Mouse (Mus musculus): Measurements from ENCODE around the gene Pard3. TPM values are rescaled to one million over a fixed set of nuclear protein-coding genes. Genes with fewer than 3 reads are reported as not detected.

The Pard3 gene
- total and polyA plus RNA-seq, 3 experiments: 0.51 to 1.3 (median 0.94) TPM

DNA sequence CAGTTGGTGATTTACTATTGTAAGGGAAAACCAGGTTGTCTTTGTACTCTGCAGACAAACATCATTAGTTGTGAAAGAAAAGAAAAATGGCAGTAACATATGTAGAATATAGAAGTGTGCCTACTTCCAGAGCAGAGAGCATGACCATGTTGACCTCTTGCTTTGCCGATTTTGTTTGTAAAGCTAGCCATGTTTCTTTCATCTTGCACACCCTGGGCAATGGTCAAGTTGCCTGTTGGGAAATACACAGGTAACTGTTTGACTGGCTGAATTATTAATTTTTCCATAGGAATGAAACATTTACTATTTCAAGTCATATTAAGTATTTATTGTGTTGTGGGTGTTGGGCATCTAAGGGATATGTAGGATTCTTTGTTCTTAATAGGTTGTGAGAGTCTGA is 2.1 kb downstream of the Pard3 start:
- in situ Hi-C loops (cut with MboI; ENCODE audit: low pct_ligation_motif_present, low pct_unique_long_range_greater_than_20kb, low sequenced_read_pairs): no loop called here
- Histone ChIP-seq H3K79me2 (replicated peaks; ENCODE audit: control insufficient read depth, extremely low read depth, insufficient read depth, poor library complexity, severe bottlenecking) (no peaks in the 10 kb centered on the region), H3K4me2 (ENCODE audit: insufficient read depth, low read depth, poor library complexity, severe bottlenecking) (no peak overlapping the region), H3K9ac (ENCODE audit: insufficient read depth, low read depth) (no peak overlapping the region), H3K36me3 (replicated peaks in 1 of 2; ENCODE audit: control insufficient read depth in 1 of 2, insufficient read depth in 1 of 2, low read length in 1 of 2) (no peaks in the 10 kb centered on the region), H3K27me3 (replicated peaks) (no peaks in the 10 kb centered on the region), H3K4me1 (ENCODE audit: control insufficient read depth in 1 of 2, insufficient read depth in 2 of 2) (no peaks in the 10 kb centered on the region), H3K4me3 (replicated peaks in 1 of 3; ENCODE audit: low read depth in 2 of 3, low read length in 2 of 3, poor library complexity in 1 of 3) (no peak overlapping the region), H3K27ac (ENCODE audit: insufficient read depth, low read depth) (no peak overlapping the region), H3K9me3 (replicated peaks; ENCODE audit: low read length) (peaks cover 8% of the 10 kb centered on the region)
- TF ChIP-seq CHD1 (IDR thresholded peaks at IDR 0.05; ENCODE audit: low read depth, low read length) (no peak), ELF1 (IDR thresholded peaks at IDR 0.05; ENCODE audit: low read depth, low read length) (no peak), ZNF384 (IDR thresholded peaks at IDR 0.05; ENCODE audit: low read depth, low read length) (no peak), ZMIZ1 (IDR thresholded peaks at IDR 0.05; ENCODE audit: low read depth, low read length) (no peak), SMC3 (IDR thresholded peaks at IDR 0.05; ENCODE audit: low read depth, low read length) (no peak), CHD2 (IDR thresholded peaks at IDR 0.05; ENCODE audit: low read length) (no peak), SIN3A (IDR thresholded peaks at IDR 0.05; ENCODE audit: low read length) (no peak), POLR2AphosphoS2 (IDR thresholded peaks at IDR 0.05; ENCODE audit: low read depth, low read length) (no peak), NELFE (IDR thresholded peaks at IDR 0.05; ENCODE audit: low read depth, low read length) (no peak), RCOR1 (conservative IDR thresholded peaks at IDR 0.05; ENCODE audit: low read depth, low read length) (no peak), IRF4 (IDR thresholded peaks at IDR 0.05; ENCODE audit: low read depth, low read length) (no peak), MXI1 (IDR thresholded peaks at IDR 0.05; ENCODE audit: low read depth, low read length) (no peak)
- no peak for DNase-seq (ENCODE audit: extremely low read depth)
- dilution Hi-C loops (cut with MboI; ENCODE audit: extremely low pct_ligation_motif_present, extremely low pct_unique_long_range_greater_than_20kb, low sequenced_read_pairs): no loop called here

DNA sequence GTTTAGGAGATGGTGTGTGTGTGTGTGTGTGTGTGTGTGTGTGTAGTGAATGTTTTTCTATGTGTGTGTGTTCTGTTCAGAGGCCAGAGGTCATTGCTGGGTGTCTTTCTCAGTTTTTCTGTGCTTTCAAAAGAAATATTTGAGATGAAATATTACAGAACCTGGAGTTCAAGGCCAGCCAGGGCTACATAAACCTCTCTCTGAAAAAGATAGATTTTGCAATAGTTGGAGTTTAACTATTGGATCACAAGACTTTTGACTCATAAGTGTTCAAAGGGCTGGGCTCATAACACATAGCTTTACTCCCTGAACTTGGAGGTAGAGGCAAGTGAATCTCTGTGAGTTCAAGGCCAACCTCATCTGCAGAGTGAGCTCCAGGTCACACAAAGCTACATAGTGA is 2.8 kb downstream of the Pard3 start:
- in situ Hi-C loops (cut with MboI; ENCODE audit: low pct_ligation_motif_present, low pct_unique_long_range_greater_than_20kb, low sequenced_read_pairs): no loop called here
- no peaks in the 10 kb centered on the region for H3K36me3 ChIP-seq (replicated peaks in 1 of 2; ENCODE audit: control insufficient read depth in 1 of 2, insufficient read depth in 1 of 2, low read length in 1 of 2)
- no peak overlapping the region for H3K27ac ChIP-seq (ENCODE audit: insufficient read depth, low read depth)
- H3K9ac ChIP-seq (ENCODE audit: insufficient read depth, low read depth): no peak overlapping the region
- dilution Hi-C loops (cut with MboI; ENCODE audit: extremely low pct_ligation_motif_present, extremely low pct_unique_long_range_greater_than_20kb, low sequenced_read_pairs): no loop called here
- peaks cover 8% of the 10 kb centered on the region for H3K9me3 ChIP-seq (replicated peaks; ENCODE audit: low read length)
- TF ChIP-seq MYC (IDR thresholded peaks at IDR 0.05; ENCODE audit: low read depth, low read length): no peak
- no peaks in the 10 kb centered on the region for H3K27me3 ChIP-seq (replicated peaks)
- no peaks in the 10 kb centered on the region for H3K79me2 ChIP-seq (replicated peaks; ENCODE audit: control insufficient read depth, extremely low read depth, insufficient read depth, poor library complexity, severe bottlenecking)
- no peak overlapping the region for H3K4me2 ChIP-seq (ENCODE audit: insufficient read depth, low read depth, poor library complexity, severe bottlenecking)
- H3K4me1 ChIP-seq (ENCODE audit: control insufficient read depth in 1 of 2, insufficient read depth in 2 of 2): no peaks in the 10 kb centered on the region
- no peak overlapping the region for H3K4me3 ChIP-seq (replicated peaks in 1 of 3; ENCODE audit: low read depth in 2 of 3, low read length in 2 of 3, poor library complexity in 1 of 3)
- DNase-seq (ENCODE audit: extremely low read depth): no peak

DNA sequence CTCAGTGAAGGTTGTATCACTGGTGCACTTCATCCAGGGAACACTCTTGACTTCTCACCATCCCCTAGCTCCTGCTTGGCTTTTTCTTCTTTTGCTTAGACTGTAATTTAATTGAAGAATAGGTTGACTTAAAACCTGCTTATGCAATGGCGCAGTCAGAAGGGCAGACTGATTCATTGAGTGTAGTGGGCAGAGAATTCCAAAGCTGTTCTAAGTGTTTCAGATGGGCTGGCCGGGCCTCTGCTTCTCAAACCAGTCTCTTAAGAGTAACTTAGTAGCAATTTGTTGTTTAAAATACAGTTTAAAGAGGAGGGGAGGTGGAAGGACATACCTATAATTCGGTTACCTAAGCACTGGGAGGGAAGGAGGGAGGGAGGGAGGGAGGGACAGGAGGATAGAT is 5.0 kb downstream of the Pard3 start:
- Histone ChIP-seq H3K27me3 (replicated peaks) (no peaks in the 10 kb centered on the region), H3K4me1 (ENCODE audit: control insufficient read depth in 1 of 2, insufficient read depth in 2 of 2) (no peaks in the 10 kb centered on the region), H3K9ac (ENCODE audit: insufficient read depth, low read depth) (no peak overlapping the region), H3K4me3 (replicated peaks in 1 of 3; ENCODE audit: low read depth in 2 of 3, low read length in 2 of 3, poor library complexity in 1 of 3) (no peak overlapping the region), H3K79me2 (replicated peaks; ENCODE audit: control insufficient read depth, extremely low read depth, insufficient read depth, poor library complexity, severe bottlenecking) (no peaks in the 10 kb centered on the region), H3K4me2 (ENCODE audit: insufficient read depth, low read depth, poor library complexity, severe bottlenecking) (no peak overlapping the region), H3K36me3 (replicated peaks in 1 of 2; ENCODE audit: control insufficient read depth in 1 of 2, insufficient read depth in 1 of 2, low read length in 1 of 2) (no peaks in the 10 kb centered on the region), H3K9me3 (replicated peaks; ENCODE audit: low read length) (peaks cover 8% of the 10 kb centered on the region), H3K27ac (ENCODE audit: insufficient read depth, low read depth) (no peak overlapping the region)
- no peak for TF ChIP-seq TCF12 (IDR thresholded peaks at IDR 0.05; ENCODE audit: low read depth, low read length)
- TF ChIP-seq E2F4 (IDR thresholded peaks at IDR 0.05; ENCODE audit: insufficient replicate concordance, low read depth, low read length): no peak
- TF ChIP-seq JUN (IDR thresholded peaks at IDR 0.05; ENCODE audit: insufficient read depth, low read depth, low read length): no peak
- TF ChIP-seq RAD21 (IDR thresholded peaks at IDR 0.05; ENCODE audit: low read depth, low read length): no peak
- no peak for TF ChIP-seq EP300 (IDR thresholded peaks at IDR 0.05; ENCODE audit: low read length)
- in situ Hi-C loops (cut with MboI; ENCODE audit: low pct_ligation_motif_present, low pct_unique_long_range_greater_than_20kb, low sequenced_read_pairs): no loop called here
- dilution Hi-C loops (cut with MboI; ENCODE audit: extremely low pct_ligation_motif_present, extremely low pct_unique_long_range_greater_than_20kb, low sequenced_read_pairs): no loop called here
- DNase-seq (ENCODE audit: extremely low read depth): no peak
